ENCODE assay signal across 8 mouse cellular contexts in genomic region chr13:94286195-94286594, GRCm38 (mm10). TPM values are rescaled to one million over a fixed set of nuclear protein-coding genes. Genes with fewer than 3 reads are reported as not detected.
A peak's percentile ranks its signal among the peaks of the same experiment; 100 is the strongest.
DNase-seq lines count a peak whose midpoint lies in the region; ATAC-seq and TF ChIP-seq lines count a peak whose summit lies in the region.

No protein-coding gene starts in this region.

- no peak for DNase-seq in heart, postnatal 4 days
- no peak for DNase-seq in hindbrain, embryonic 14.5 days (ENCODE audit: low spot score)
- no peak for DNase-seq in midbrain, embryonic 11.5 days (ENCODE audit: low spot score, missing footprints)
- no peak for DNase-seq in gastrocnemius, postnatal 14 days
- DNase-seq in frontal cortex, postnatal 25 days (ENCODE audit: low spot score in 2 of 2) = no peak
- DNase-seq in cerebellum, postnatal 14 days = no peak

- no peak for TF ChIP-seq POLR2A in bone marrow macrophage, adult 2 months (IDR thresholded peaks at IDR 0.05; ENCODE audit: borderline replicate concordance, low read depth, low read length)

- no peak for ATAC-seq in heart, embryonic 12.5 days (ENCODE audit: insufficient number of reproducible peaks, low FRiP score)
- no peak for ATAC-seq in hindbrain, embryonic 14.5 days (ENCODE audit: low FRiP score)
- no peak for ATAC-seq in midbrain, embryonic 11.5 days (ENCODE audit: low FRiP score)

- no peaks in the 10 kb centered on the region for H3K27me3 ChIP-seq in heart, embryonic 12.5 days (replicated peaks)
- no peaks in the 10 kb centered on the region for H3K27me3 ChIP-seq in hindbrain, embryonic 14.5 days (ENCODE audit: control insufficient read depth, insufficient read depth, low read length)
- peaks cover 3% of the 10 kb centered on the region; the same call in 1 of the 2 replicates for H3K27me3 ChIP-seq in midbrain, embryonic 11.5 days (ENCODE audit: control insufficient read depth, insufficient read depth, low read length)

- H3K9me3 ChIP-seq in heart, embryonic 12.5 days (replicated peaks) = no peaks in the 10 kb centered on the region
- no peaks in the 10 kb centered on the region for H3K9me3 ChIP-seq in hindbrain, embryonic 14.5 days (ENCODE audit: control insufficient read depth, low read length)
- H3K9me3 ChIP-seq in midbrain, embryonic 11.5 days (ENCODE audit: control insufficient read depth, low read length) = no peaks in the 10 kb centered on the region

- intact Hi-C loops in gastrocnemius, postnatal 14 days (cut with DNase I; ENCODE audit: low total_unique reads) = loop anchor here (5.0 kb wide), 1 partner anchor 71 kb away; the partner anchor contains the start of gene Ap3b1

- 55% methylated on average over 5 of the region's 5 CpGs for WGBS in heart, embryonic 12.5 days
- 50% methylated on average over 5 of the region's 5 CpGs for WGBS in hindbrain, embryonic 14.5 days
- WGBS in midbrain, embryonic 11.5 days = 53% methylated on average over 5 of the region's 5 CpGs

- H3K4me3 ChIP-seq in heart, embryonic 12.5 days = peak overlapping the region; percentile 90; the same call in 1 of the 2 replicates
- peak overlapping the region; percentile 81; the same call in 1 of the 2 replicates for H3K4me3 ChIP-seq in bone marrow macrophage, adult 2 months (ENCODE audit: insufficient read depth, low read length)
- peak overlapping the region; percentile 85 for H3K4me3 ChIP-seq in hindbrain, embryonic 14.5 days (replicated peaks; ENCODE audit: low read length)
- 0 out of 2 replicates have a peak overlapping the region, but pooled peaks have one; percentile 94 for H3K4me3 ChIP-seq in midbrain, embryonic 11.5 days (ENCODE audit: low read depth, low read length)

- TF ChIP-seq CTCF in bone marrow macrophage, adult 2 months (IDR thresholded peaks at IDR 0.05; ENCODE audit: low read depth, low read length) = 0 out of 2 replicates have a peak, but pooled peaks have one; percentile 9

- peaks cover 7% of the 10 kb centered on the region; the same call in 1 of the 2 replicates for H3K4me1 ChIP-seq in heart, embryonic 12.5 days (replicated peaks)
- H3K4me1 ChIP-seq in bone marrow macrophage, adult 2 months (ENCODE audit: control insufficient read depth, insufficient read depth, low read length) = peaks cover 17% of the 10 kb centered on the region
- peaks cover 29% of the 10 kb centered on the region for H3K4me1 ChIP-seq in hindbrain, embryonic 14.5 days (replicated peaks; ENCODE audit: control insufficient read depth, insufficient read depth, low read length)
- 0 out of 2 replicates have a peak, but pooled peaks cover 4% of the 10 kb centered on the region for H3K4me1 ChIP-seq in midbrain, embryonic 11.5 days (ENCODE audit: control insufficient read depth, insufficient read depth, low read length)

- no peak overlapping the region for H3K27ac ChIP-seq in heart, embryonic 12.5 days (ENCODE audit: poor library complexity, severe bottlenecking)
- no peak overlapping the region for H3K27ac ChIP-seq in bone marrow macrophage, adult 2 months (ENCODE audit: insufficient read depth, low read depth, low read length)
- no peak overlapping the region for H3K27ac ChIP-seq in hindbrain, embryonic 14.5 days
- no peak overlapping the region for H3K27ac ChIP-seq in midbrain, embryonic 11.5 days (ENCODE audit: low read depth, low read length)

- H3K36me3 ChIP-seq in heart, embryonic 12.5 days = no peaks in the 10 kb centered on the region
- no peaks in the 10 kb centered on the region for H3K36me3 ChIP-seq in hindbrain, embryonic 14.5 days (replicated peaks; ENCODE audit: control insufficient read depth, insufficient read depth)
- no peaks in the 10 kb centered on the region for H3K36me3 ChIP-seq in midbrain, embryonic 11.5 days (ENCODE audit: control insufficient read depth, insufficient read depth, low read length)

- peak overlapping the region; percentile 87 for H3K4me2 ChIP-seq in heart, embryonic 12.5 days
- peak overlapping the region; percentile 61 for H3K4me2 ChIP-seq in hindbrain, embryonic 14.5 days (replicated peaks)
- H3K4me2 ChIP-seq in midbrain, embryonic 11.5 days = peak overlapping the region; percentile 92

- no peak overlapping the region for H3K9ac ChIP-seq in heart, embryonic 12.5 days
- H3K9ac ChIP-seq in hindbrain, embryonic 14.5 days = no peak overlapping the region
- no peak overlapping the region for H3K9ac ChIP-seq in midbrain, embryonic 11.5 days (ENCODE audit: low read length)

RNA-seq across cellular contexts. Expression of gene Scamp1, which starts 0.5 kb away (rescaled TPM):
- polyA plus RNA-seq in heart, embryonic 12.5 days (2016; fragmentation: Nextera tagmentation; extraction: Ambion mirVana) = 26.2 and 29.2 TPM in 2 replicates
- total RNA-seq in heart, postnatal 4 days (2021) = 10 to 100 TPM; 32.9 to 37.3 TPM
- polyA plus RNA-seq in bone marrow macrophage, adult 2 months (2012; ENCODE audit: insufficient read depth, insufficient read length, missing spikeins) = 25.9 and 28.0 TPM in 2 replicates
- polyA plus RNA-seq in hindbrain, embryonic 14.5 days (2014; fragmentation: Nextera tagmentation; extraction: Ambion mirVana) = 159 and 174 TPM in 2 replicates
- polyA plus RNA-seq in midbrain, embryonic 11.5 days (2014; fragmentation: Nextera tagmentation; extraction: Ambion mirVana) = 34.2 and 42.2 TPM in 2 replicates
- 10 to 100 TPM; 17.7 to 22.1 TPM for total RNA-seq in gastrocnemius, postnatal 14 days (2021)
